Mouse (Mus musculus) CD4-positive, CD25-positive, alpha-beta regulatory T cell, adult 2 months (primary cell): ENCODE data around the gene Inmt.
A peak's percentile ranks its signal among the peaks of the same experiment; 100 is the strongest.
"Not testable (repeated sequence)": the region's sequence is repeated elsewhere in the genome, so short reads cannot be mapped to it uniquely, and the experiment has no call there.

Experiments used
- DNase-seq: peaks from one replicate; pipeline ENCODE4 v3.0.0-alpha.2; 2012; ENCODE audit warnings: low read depth, low spot score

Inmt gene

GRCm38 (mm10) chr6:55174741-55175181 is at the start of gene Inmt:
TSS of gene Inmt (minus strand) at chr6:55175043.
- DNase-seq = no peak

GRCm38 (mm10) chr6:55223986-55224385 is 49.1 kb upstream of the Inmt start:
- DNase-seq = no peak

GRCm38 (mm10) chr6:55218232-55218631 is 43.4 kb upstream of the Inmt start:
- DNase-seq = no peak

- DNase-seq = no peak
These were observed 39.7 kb upstream of the Inmt start for GRCm38 (mm10) chr6:55214541-55214940.

GRCm38 (mm10) chr6:55210423-55211365 is 35.9 kb upstream of the Inmt start:
- no peak for DNase-seq

GRCm38 (mm10) chr6:55207786-55208185 is 32.9 kb upstream of the Inmt start:
- no peak for DNase-seq

- DNase-seq = no peak
These were observed 29.1 kb upstream of the Inmt start for GRCm38 (mm10) chr6:55203931-55204330.

- DNase-seq = peak; percentile 58
These were observed 28.4 kb upstream of the Inmt start, which contains the start of gene Mindy4 for GRCm38 (mm10) chr6:55202913-55203910. TSS of gene Mindy4 (plus strand) at chr6:55203383.

- DNase-seq = no peak
These were observed 24.2 kb upstream of the Inmt start for GRCm38 (mm10) chr6:55199047-55199446.

- no peak for DNase-seq
These were observed 18.3 kb upstream of the Inmt start for GRCm38 (mm10) chr6:55193171-55193570.

GRCm38 (mm10) chr6:55191537-55191936 is 16.7 kb upstream of the Inmt start:
- no peak for DNase-seq

GRCm38 (mm10) chr6:55189406-55189805 is 14.6 kb upstream of the Inmt start:
- DNase-seq = no peak

- not testable (repeated sequence) for DNase-seq
These were observed 13.0 kb upstream of the Inmt start for GRCm38 (mm10) chr6:55187827-55188226.

- no peak for DNase-seq
These were observed 8.0 kb upstream of the Inmt start for GRCm38 (mm10) chr6:55182655-55183430.

GRCm38 (mm10) chr6:55179560-55179959 is 4.7 kb upstream of the Inmt start:
- no peak for DNase-seq

- peak; percentile 45 for DNase-seq
These were observed 2.4 kb upstream of the Inmt start for GRCm38 (mm10) chr6:55177060-55177732.

GRCm38 (mm10) chr6:55175892-55176291 is 1.0 kb upstream of the Inmt start:
- DNase-seq = no peak

GRCm38 (mm10) chr6:55175456-55175855 is 613 bp upstream of the Inmt start:
- no peak for DNase-seq

GRCm38 (mm10) chr6:55173941-55174349 is 898 bp downstream of the Inmt start:
- DNase-seq = no peak

GRCm38 (mm10) chr6:55173171-55173570 is 1.7 kb downstream of the Inmt start:
- no peak for DNase-seq

GRCm38 (mm10) chr6:55171638-55172037 is 3.2 kb downstream of the Inmt start:
- DNase-seq = no peak
